Mouse (Mus musculus) kidney, adult 11 months (tissue): ENCODE data around the gene Sgf29.
A peak's percentile ranks its signal among the peaks of the same experiment; 100 is the strongest.

Source experiments
- DNase-seq: peaks from one replicate; pipeline ENCODE4 v3.0.0; 2022

The Sgf29 gene

GRCm38 (mm10) chr7:126689021-126689420 is 39.9 kb downstream of the Sgf29 start:
- DNase-seq = no peak

GRCm38 (mm10) chr7:126690737-126691136 is 41.6 kb downstream of the Sgf29 start:
- peak; percentile 82 for DNase-seq

- DNase-seq = no peak
Observed at GRCm38 (mm10) chr7:126691676-126692075, 42.6 kb downstream of the Sgf29 start.

GRCm38 (mm10) chr7:126692426-126692825 is 43.3 kb downstream of the Sgf29 start:
- no peak for DNase-seq

GRCm38 (mm10) chr7:126693256-126693655 is 44.1 kb downstream of the Sgf29 start:
- peak; percentile 77 for DNase-seq

GRCm38 (mm10) chr7:126693781-126694180 is 44.7 kb downstream of the Sgf29 start:
- no peak for DNase-seq

- DNase-seq = peak; percentile 22
Observed at GRCm38 (mm10) chr7:126694441-126695051, 45.4 kb downstream of the Sgf29 start.

- no peak for DNase-seq
Observed at GRCm38 (mm10) chr7:126695210-126695611, 46.1 kb downstream of the Sgf29 start, which contains the start of gene Bola2. Gene Bola2 (plus strand): TSS chr7:126695401.

GRCm38 (mm10) chr7:126695631-126696207 is 46.6 kb downstream of the Sgf29 start, which contains the start of gene Slx1b:
Gene Slx1b (minus strand): TSS chr7:126695784.
- peak; percentile 96 for DNase-seq

- no peak for DNase-seq
Observed at GRCm38 (mm10) chr7:126696303-126696702, 47.2 kb downstream of the Sgf29 start.

GRCm38 (mm10) chr7:126696886-126697285 is 47.8 kb downstream of the Sgf29 start:
- no peak for DNase-seq

GRCm38 (mm10) chr7:126697838-126698237 is 48.7 kb downstream of the Sgf29 start:
- DNase-seq = no peak

- peak; percentile 16 for DNase-seq
Observed at GRCm38 (mm10) chr7:126700063-126701015, 51.2 kb downstream of the Sgf29 start.

GRCm38 (mm10) chr7:126701070-126701469 is 52.0 kb downstream of the Sgf29 start:
- peak; percentile 75 for DNase-seq

GRCm38 (mm10) chr7:126701559-126702357 is 52.6 kb downstream of the Sgf29 start:
- no peak for DNase-seq

- no peak for DNase-seq
Observed at GRCm38 (mm10) chr7:126702358-126702757, 53.2 kb downstream of the Sgf29 start.

GRCm38 (mm10) chr7:126702861-126703756 is 54.0 kb downstream of the Sgf29 start:
- DNase-seq = no peak

GRCm38 (mm10) chr7:126703757-126704077 is 54.6 kb downstream of the Sgf29 start:
- no peak for DNase-seq

GRCm38 (mm10) chr7:126704121-126704980 is 55.2 kb downstream of the Sgf29 start:
- no peak for DNase-seq

GRCm38 (mm10) chr7:126707442-126708174 is 58.5 kb downstream of the Sgf29 start, which contains the start of gene Coro1a:
Gene Coro1a (minus strand): TSS chr7:126707787.
- DNase-seq = no peak
